Mouse (Mus musculus): ENCODE measurements at regions not wholly inside any gene's neighbourhood (a gene's known extent, or its start where the extent isn't known, plus 50 kb on each side); places are given as distances from the start of the nearest gene placed in this dataset.
"Not testable (repeated sequence)": the region's sequence is repeated elsewhere in the genome, so short reads cannot be mapped to it uniquely, and the experiment has no call there.

- ATAC-seq (ENCODE audit: low TSS enrichment): no peak
Observed at GRCm38 (mm10) chr2:92804916-92805315, 110.0 kb upstream of the Syt13 start.

GRCm38 (mm10) chr2:92805761-92806160 is 109.1 kb upstream of the Syt13 start:
- ATAC-seq (ENCODE audit: low TSS enrichment): no peak

GRCm38 (mm10) chr2:92806481-92807195 is 108.3 kb upstream of the Syt13 start:
- no peak for ATAC-seq (ENCODE audit: low TSS enrichment)

- no peak for ATAC-seq (ENCODE audit: low TSS enrichment)
Observed at GRCm38 (mm10) chr2:92807404-92807803, 107.5 kb upstream of the Syt13 start.

- no peak for ATAC-seq (ENCODE audit: low TSS enrichment)
Observed at GRCm38 (mm10) chr2:92808121-92808520, 106.8 kb upstream of the Syt13 start.

- no peak for ATAC-seq (ENCODE audit: low TSS enrichment)
Observed at GRCm38 (mm10) chr2:92809226-92809625, 105.7 kb upstream of the Syt13 start.

- peak; percentile 22; the same call in 1 of the 2 replicates for ATAC-seq (ENCODE audit: low TSS enrichment)
Observed at GRCm38 (mm10) chr2:92809681-92810323, 105.1 kb upstream of the Syt13 start.

GRCm38 (mm10) chr2:92810956-92811355 is 103.9 kb upstream of the Syt13 start:
- ATAC-seq (ENCODE audit: low TSS enrichment): not testable (repeated sequence)

- ATAC-seq (ENCODE audit: low TSS enrichment): peak; percentile 63
Observed at GRCm38 (mm10) chr2:92813028-92813427, 101.9 kb upstream of the Syt13 start.

- ATAC-seq (ENCODE audit: low TSS enrichment): peak; percentile 45
Observed at GRCm38 (mm10) chr2:92819586-92819985, 95.3 kb upstream of the Syt13 start.

GRCm38 (mm10) chr2:92824325-92824724 is 90.6 kb upstream of the Syt13 start:
- no peak for ATAC-seq (ENCODE audit: low TSS enrichment)

- no peak for ATAC-seq (ENCODE audit: low TSS enrichment)
Observed at GRCm38 (mm10) chr2:92825395-92825794, 89.5 kb upstream of the Syt13 start.

GRCm38 (mm10) chr2:92830134-92830533 is 84.8 kb upstream of the Syt13 start:
- no peak for ATAC-seq (ENCODE audit: low TSS enrichment)

- ATAC-seq (ENCODE audit: low TSS enrichment): no peak
Observed at GRCm38 (mm10) chr2:92831784-92832183, 83.1 kb upstream of the Syt13 start.

- peak; percentile 88 for ATAC-seq (ENCODE audit: low TSS enrichment)
Observed at GRCm38 (mm10) chr2:92836203-92836602, 78.7 kb upstream of the Syt13 start.

- ATAC-seq (ENCODE audit: low TSS enrichment): no peak
Observed at GRCm38 (mm10) chr2:92838012-92838411, 76.9 kb upstream of the Syt13 start.

GRCm38 (mm10) chr2:92840009-92840408 is 74.9 kb upstream of the Syt13 start:
- ATAC-seq (ENCODE audit: low TSS enrichment): peak; percentile 76

- ATAC-seq (ENCODE audit: low TSS enrichment): no peak
Observed at GRCm38 (mm10) chr2:92841626-92842025, 73.3 kb upstream of the Syt13 start.

GRCm38 (mm10) chr2:92845061-92845769 is 69.7 kb upstream of the Syt13 start:
- no peak for ATAC-seq (ENCODE audit: low TSS enrichment)

- ATAC-seq (ENCODE audit: low TSS enrichment): peak; percentile 45; the same call in 1 of the 2 replicates
Observed at GRCm38 (mm10) chr2:92848962-92849361, 65.9 kb upstream of the Syt13 start.

- ATAC-seq (ENCODE audit: low TSS enrichment): no peak
Observed at GRCm38 (mm10) chr2:92851336-92851735, 63.6 kb upstream of the Syt13 start.

GRCm38 (mm10) chr2:92853175-92853574 is 61.7 kb upstream of the Syt13 start:
- ATAC-seq (ENCODE audit: low TSS enrichment): no peak

GRCm38 (mm10) chr2:92854331-92854730 is 60.6 kb upstream of the Syt13 start:
- ATAC-seq (ENCODE audit: low TSS enrichment): no peak

Data from frontal cortex, adult (tissue).